ENCODE assay signal across 7 mouse cellular contexts in genomic region chr5:115319004-115319940, GRCm38 (mm10). TPM values are rescaled to one million over a fixed set of nuclear protein-coding genes. Genes with fewer than 3 reads are reported as not detected.
DNase-seq lines count a peak whose midpoint lies in the region; ATAC-seq lines count a peak whose summit lies in the region.

No protein-coding gene starts in this region.

- 1% methylated on average over 22 of the region's 22 CpGs for WGBS in embryonic facial prominence, embryonic 15.5 days
- under 1% methylated on average over 22 of the region's 22 CpGs for WGBS in limb, embryonic 12.5 days
- 1% methylated on average over 22 of the region's 22 CpGs for WGBS in midbrain, embryonic 13.5 days

- ATAC-seq in embryonic facial prominence, embryonic 15.5 days (ENCODE audit: insufficient number of reproducible peaks, low FRiP score, low TSS enrichment, low read depth): peak; percentile 78
- ATAC-seq in limb, embryonic 12.5 days (ENCODE audit: insufficient number of reproducible peaks, insufficient read depth, low FRiP score, low TSS enrichment, low read depth): peak; percentile 23; the same call in 1 of the 2 replicates
- peak; percentile 79 for ATAC-seq in midbrain, embryonic 13.5 days

- H3K36me3 ChIP-seq in embryonic facial prominence, embryonic 15.5 days: no peaks in the 10 kb centered on the region
- H3K36me3 ChIP-seq in limb, embryonic 12.5 days: no peaks in the 10 kb centered on the region
- H3K36me3 ChIP-seq in midbrain, embryonic 13.5 days: no peaks in the 10 kb centered on the region

- no peaks in the 10 kb centered on the region for H3K9me3 ChIP-seq in embryonic facial prominence, embryonic 15.5 days (replicated peaks)
- no peaks in the 10 kb centered on the region for H3K9me3 ChIP-seq in limb, embryonic 12.5 days
- no peaks in the 10 kb centered on the region for H3K9me3 ChIP-seq in midbrain, embryonic 13.5 days

- peak overlapping the region; percentile 79 for H3K4me2 ChIP-seq in embryonic facial prominence, embryonic 15.5 days (replicated peaks)
- peak overlapping the region; percentile 71 for H3K4me2 ChIP-seq in limb, embryonic 12.5 days
- peak overlapping the region; percentile 68 for H3K4me2 ChIP-seq in midbrain, embryonic 13.5 days (replicated peaks)

- H3K9ac ChIP-seq in embryonic facial prominence, embryonic 15.5 days: peak overlapping the region; percentile 6; the same call in 1 of the 2 replicates
- H3K9ac ChIP-seq in limb, embryonic 12.5 days (replicated peaks): peak overlapping the region; percentile 40; the same call in 1 of the 2 replicates
- H3K9ac ChIP-seq in midbrain, embryonic 13.5 days (replicated peaks): peak overlapping the region; percentile 63

- H3K27me3 ChIP-seq in embryonic facial prominence, embryonic 15.5 days: no peaks in the 10 kb centered on the region
- H3K27me3 ChIP-seq in limb, embryonic 12.5 days: no peaks in the 10 kb centered on the region
- no peaks in the 10 kb centered on the region for H3K27me3 ChIP-seq in midbrain, embryonic 13.5 days

- H3K27ac ChIP-seq in embryonic facial prominence, embryonic 15.5 days (replicated peaks): peak overlapping the region; percentile 91
- H3K27ac ChIP-seq in limb, embryonic 12.5 days: peak overlapping the region; percentile 95
- H3K27ac ChIP-seq in midbrain, embryonic 13.5 days: peak overlapping the region; percentile 66

- peak overlapping the region; percentile 44 for H3K4me3 ChIP-seq in embryonic facial prominence, embryonic 15.5 days (replicated peaks)
- peak overlapping the region; percentile 37 for H3K4me3 ChIP-seq in limb, embryonic 12.5 days (replicated peaks)
- H3K4me3 ChIP-seq in midbrain, embryonic 13.5 days (replicated peaks): peak overlapping the region; percentile 39

- DNase-seq in adrenal gland, postnatal 36 days: peak; percentile 84
- peak; percentile 80 for DNase-seq in heart, adult 8-10 months (ENCODE audit: low spot score)
- peak; percentile 51 to 53 for DNase-seq in kidney, adult 8-10 months
- DNase-seq in spleen, adult 18-20 months: peak; percentile 13 to 19

- H3K4me1 ChIP-seq in embryonic facial prominence, embryonic 15.5 days: peaks cover 37% of the 10 kb centered on the region
- peaks cover 36% of the 10 kb centered on the region for H3K4me1 ChIP-seq in limb, embryonic 12.5 days (replicated peaks)
- peaks cover 38% of the 10 kb centered on the region for H3K4me1 ChIP-seq in midbrain, embryonic 13.5 days (replicated peaks)

RNA-seq across cellular contexts. Expression of gene Srsf9, which starts 7.7 kb away (rescaled TPM):
- total RNA-seq in adrenal gland, postnatal 36 days (2021): 10 to 100 TPM; 73.7 to 77.0 TPM
- 263 and 264 TPM in 2 replicates for polyA plus RNA-seq in embryonic facial prominence, embryonic 15.5 days (2015; fragmentation: Nextera tagmentation; extraction: Ambion mirVana)
- total RNA-seq in heart, adult 8-10 months (2022): 10 to 100 TPM; 14.2 to 15.5 (median 14.4) TPM
- 444 and 480 TPM in 2 replicates for polyA plus RNA-seq in limb, embryonic 12.5 days (2016; fragmentation: Nextera tagmentation; extraction: Ambion mirVana)
- polyA plus RNA-seq in midbrain, embryonic 13.5 days (2015; fragmentation: Nextera tagmentation; extraction: Ambion mirVana): 193 and 203 TPM in 2 replicates

RNA-seq across cellular contexts. Expression of gene Dynll1, which starts 18.5 kb away (rescaled TPM):
- total RNA-seq in adrenal gland, postnatal 36 days (2021): 100 to 1,000 TPM; 211 to 322 TPM
- polyA plus RNA-seq in embryonic facial prominence, embryonic 15.5 days (2015; fragmentation: Nextera tagmentation; extraction: Ambion mirVana): 1,800 and 1,802 TPM in 2 replicates
- 10 to 100 TPM; 52.9 to 84.2 (median 71.3) TPM for total RNA-seq in heart, adult 8-10 months (2022)
- 1,818 and 1,898 TPM in 2 replicates for polyA plus RNA-seq in limb, embryonic 12.5 days (2016; fragmentation: Nextera tagmentation; extraction: Ambion mirVana)
- polyA plus RNA-seq in midbrain, embryonic 13.5 days (2015; fragmentation: Nextera tagmentation; extraction: Ambion mirVana): 1,401 and 1,414 TPM in 2 replicates

RNA-seq across cellular contexts. Expression of gene Gatc, which starts 21.7 kb away (rescaled TPM):
- total RNA-seq in adrenal gland, postnatal 36 days (2021): 10 to 100 TPM; 17.7 to 21.7 TPM
- polyA plus RNA-seq in embryonic facial prominence, embryonic 15.5 days (2015; fragmentation: Nextera tagmentation; extraction: Ambion mirVana): 28.7 and 33.9 TPM in 2 replicates
- 10 to 100 TPM; 17.5 to 21.2 (median 19.4) TPM for total RNA-seq in heart, adult 8-10 months (2022)
- polyA plus RNA-seq in limb, embryonic 12.5 days (2016; fragmentation: Nextera tagmentation; extraction: Ambion mirVana): 27.3 and 30.6 TPM in 2 replicates
- polyA plus RNA-seq in midbrain, embryonic 13.5 days (2015; fragmentation: Nextera tagmentation; extraction: Ambion mirVana): 34.2 and 37.0 TPM in 2 replicates

RNA-seq across cellular contexts. Expression of gene Triap1, which starts 21.8 kb away (rescaled TPM):
- 10 to 100 TPM; 32.4 to 47.5 TPM for total RNA-seq in adrenal gland, postnatal 36 days (2021)
- 56.4 and 66.2 TPM in 2 replicates for polyA plus RNA-seq in embryonic facial prominence, embryonic 15.5 days (2015; fragmentation: Nextera tagmentation; extraction: Ambion mirVana)
- total RNA-seq in heart, adult 8-10 months (2022): 10 to 100 TPM; 25.5 to 27.4 (median 25.8) TPM
- 65.4 and 67.0 TPM in 2 replicates for polyA plus RNA-seq in limb, embryonic 12.5 days (2016; fragmentation: Nextera tagmentation; extraction: Ambion mirVana)
- polyA plus RNA-seq in midbrain, embryonic 13.5 days (2015; fragmentation: Nextera tagmentation; extraction: Ambion mirVana): 54.2 and 56.7 TPM in 2 replicates

RNA-seq across cellular contexts. Expression of gene Cox6a1, which starts 29.5 kb away (rescaled TPM):
- 1,000 to 10,000 TPM; 1,319 to 1,418 TPM for total RNA-seq in adrenal gland, postnatal 36 days (2021)
- 850 and 892 TPM in 2 replicates for polyA plus RNA-seq in embryonic facial prominence, embryonic 15.5 days (2015; fragmentation: Nextera tagmentation; extraction: Ambion mirVana)
- total RNA-seq in heart, adult 8-10 months (2022): 100 to 1,000 TPM; 205 to 218 (median 216) TPM
- polyA plus RNA-seq in limb, embryonic 12.5 days (2016; fragmentation: Nextera tagmentation; extraction: Ambion mirVana): 668 and 680 TPM in 2 replicates
- 973 and 974 TPM in 2 replicates for polyA plus RNA-seq in midbrain, embryonic 13.5 days (2015; fragmentation: Nextera tagmentation; extraction: Ambion mirVana)

Comparison
In these comparisons a context has a peak if more than half of its experiments do, and no peak if none do; other contexts are left out.
1. Peak in every context shown above with its lines: DNase-seq, ATAC-seq, H3K4me3 ChIP-seq and H3K27ac ChIP-seq.
2. DNase-seq: peak in every context shown above with its lines; median percentile 84 in adrenal gland, postnatal 36 days; 80 in heart, adult 8-10 months; 52 in kidney, adult 8-10 months; 16 in spleen, adult 18-20 months.
3. ATAC-seq: peak in every context shown above with its lines; median percentile 79 in midbrain, embryonic 13.5 days; 78 in embryonic facial prominence, embryonic 15.5 days; 23 in limb, embryonic 12.5 days.
4. H3K9ac ChIP-seq: peak in every context shown above with its lines; median percentile 63 in midbrain, embryonic 13.5 days; 40 in limb, embryonic 12.5 days; 6 in embryonic facial prominence, embryonic 15.5 days.